Mouse (Mus musculus) lung, postnatal 0 days (tissue): ENCODE results near the gene Hist1h2ab. TPM values are rescaled to one million over a fixed set of nuclear protein-coding genes. Genes with fewer than 3 reads are reported as not detected.
"Not testable (repeated sequence)": the region's sequence is repeated elsewhere in the genome, so short reads cannot be mapped to it uniquely, and the experiment has no call there.

Experiments
- ATAC-seq: fragments of 200-750 bp; cut with Nextera tagmentation; 2 replicates; pipeline ENCODE4 v1.8.0; 2017; ENCODE audit warnings: moderate library complexity
- DNase-seq: peaks from one replicate; pipeline ENCODE4 v3.0.0-alpha.2; 2016; ENCODE audit warnings: low spot score
- H3K27ac ChIP-seq: fragments of 300-500 bp; sonication (generic); 2 replicates; pipeline ENCODE4 v1.5.1; 2014; ENCODE audit warnings: antibody characterized with exemption, mild to moderate bottlenecking, low read length, mixed read lengths
- H3K27me3 ChIP-seq: fragments of 300-500 bp; sonication (generic); replicated peaks from 2 replicates; pipeline ENCODE4 v1.6.1; 2014; ENCODE audit warnings: low read length, mixed read lengths; ENCODE audit not compliant: insufficient read depth
- H3K36me3 ChIP-seq: fragments of 300-500 bp; sonication (generic); 2 replicates; pipeline ENCODE4 v1.6.1; 2014; ENCODE audit warnings: low read length, mixed read lengths; ENCODE audit not compliant: insufficient read depth
- H3K4me1 ChIP-seq: fragments of 300-500 bp; sonication (generic); 2 replicates; pipeline ENCODE4 v1.6.1; 2014; ENCODE audit warnings: antibody characterized with exemption, low read depth, low read length, mixed read lengths; ENCODE audit not compliant: insufficient read depth
- H3K4me2 ChIP-seq: fragments of 300-500 bp; sonication (generic); replicated peaks from 2 replicates; pipeline ENCODE4 v1.6.1; 2014; ENCODE audit warnings: low read depth, mild to moderate bottlenecking, low read length, moderate library complexity, mixed read lengths
- H3K4me3 ChIP-seq: fragments of 300-500 bp; sonication (generic); 2 replicates; pipeline ENCODE4 v1.5.1; 2014; ENCODE audit warnings: low read depth, low read length
- H3K9ac ChIP-seq: fragments of 300-500 bp; sonication (generic); replicated peaks from 2 replicates; pipeline ENCODE4 v1.6.1; 2014; ENCODE audit warnings: low read depth, mild to moderate bottlenecking
- H3K9me3 ChIP-seq: fragments of 300-500 bp; sonication (generic); 2 replicates; pipeline ENCODE4 v1.6.1; 2016; ENCODE audit warnings: low read length, mixed read lengths
- CTCF ChIP-seq: IDR thresholded peaks from 2 replicates; pipeline ENCODE4 v1.5.1; 2016; ENCODE audit warnings: antibody characterized with exemption, mild to moderate bottlenecking
- EP300 ChIP-seq: IDR thresholded peaks from 2 replicates; pipeline ENCODE4 v1.6.1; 2016; ENCODE audit warnings: antibody characterized with exemption, mild to moderate bottlenecking, control low read depth
- WGBS: fragments of 180-500 bp; shearing (Covaris S2); extraction: QIAGEN DNeasy Blood & Tissue Kit; methylation state at CpG from one replicate; pipeline ENCODE4 v1.1.7; 2014; 5-methylcytosine and 5-hydroxymethylcytosine counted together
- polyA plus RNA-seq: library from polyadenylated mRNA; unstranded; fragments of >200 nt; fragmentation: Nextera tagmentation; extraction: Ambion mirVana; gene quantifications from 2 replicates; pipeline ENCODE4 v1.2.1, GENCODE M21; 2015

The Hist1h2ab gene
- polyA plus RNA-seq, 1 experiment from 2014 or later: 5.3 TPM

- H3K36me3 ChIP-seq: no peaks in the 10 kb centered on the region
- no peaks in the 10 kb centered on the region for H3K9me3 ChIP-seq
- no peaks in the 10 kb centered on the region for H3K4me1 ChIP-seq
- no peak overlapping the region for H3K27ac ChIP-seq
- no peak overlapping the region for H3K4me3 ChIP-seq
- H3K27me3 ChIP-seq: no peaks in the 10 kb centered on the region
- DNase-seq: no peak
- ATAC-seq: no peak
- no peak overlapping the region for H3K9ac ChIP-seq
- TF ChIP-seq CTCF (no peak), EP300 (no peak)
- 61% methylated on average over 4 of the region's 4 CpGs for WGBS
- H3K4me2 ChIP-seq: no peak overlapping the region
Observed at GRCm38 (mm10) chr13:23708654-23709053, 42.3 kb upstream of the Hist1h2ab start.

GRCm38 (mm10) chr13:23709714-23710373 is 41.1 kb upstream of the Hist1h2ab start:
- Histone ChIP-seq H3K4me1 (no peaks in the 10 kb centered on the region), H3K27ac (peak overlapping the region; percentile 85), H3K27me3 (no peaks in the 10 kb centered on the region), H3K4me2 (peak overlapping the region; percentile 81), H3K4me3 (peak overlapping the region; percentile 69), H3K9me3 (no peaks in the 10 kb centered on the region), H3K36me3 (no peaks in the 10 kb centered on the region), H3K9ac (peak overlapping the region; percentile 68)
- WGBS: 29% methylated on average over 15 of the region's 15 CpGs
- peak; percentile 36 for ATAC-seq
- DNase-seq: peak; percentile 52
- TF ChIP-seq CTCF (peak; percentile 3; the same call in 1 of the 2 replicates), EP300 (no peak)

GRCm38 (mm10) chr13:23710374-23711089 is 40.4 kb upstream of the Hist1h2ab start, which contains the start of gene Hfe:
TSS of gene Hfe (minus strand) at chr13:23710854.
- WGBS: 3% methylated on average over 17 of the region's 17 CpGs
- DNase-seq: peak; percentile 80
- H3K27ac ChIP-seq: peak within 1 kb of the TSS; percentile 85
- peak within 1 kb of the TSS; percentile 81 for H3K4me2 ChIP-seq
- H3K4me1 ChIP-seq: no peaks in the 10 kb centered on the region
- peak; percentile 86 for ATAC-seq
- H3K36me3 ChIP-seq: no peaks in the 10 kb centered on the region
- H3K4me3 ChIP-seq: peak within 1 kb of the TSS; percentile 69
- H3K9ac ChIP-seq: peak within 1 kb of the TSS; percentile 68
- TF ChIP-seq EP300 (no peak), CTCF (no peak)
- no peaks in the 10 kb centered on the region for H3K9me3 ChIP-seq
- no peaks in the 10 kb centered on the region for H3K27me3 ChIP-seq

- TF ChIP-seq CTCF (no peak), EP300 (no peak)
- no peaks in the 10 kb centered on the region for H3K4me1 ChIP-seq
- H3K36me3 ChIP-seq: no peaks in the 10 kb centered on the region
- no peaks in the 10 kb centered on the region for H3K9me3 ChIP-seq
- no peak overlapping the region for H3K4me2 ChIP-seq
- H3K27ac ChIP-seq: no peak overlapping the region
- no peak overlapping the region for H3K9ac ChIP-seq
- H3K4me3 ChIP-seq: no peak overlapping the region
- no peaks in the 10 kb centered on the region for H3K27me3 ChIP-seq
- DNase-seq (no peak), ATAC-seq (no peak)
- WGBS: 84% methylated on average over 5 of the region's 5 CpGs
Observed at GRCm38 (mm10) chr13:23716261-23717042, 34.5 kb upstream of the Hist1h2ab start.

GRCm38 (mm10) chr13:23717176-23717575 is 33.8 kb upstream of the Hist1h2ab start:
- TF ChIP-seq CTCF (no peak), EP300 (no peak)
- 51% methylated on average over 11 of the region's 11 CpGs for WGBS
- Histone ChIP-seq H3K27ac (no peak overlapping the region), H3K4me2 (no peak overlapping the region), H3K9ac (no peak overlapping the region), H3K36me3 (no peaks in the 10 kb centered on the region), H3K4me3 (no peak overlapping the region), H3K27me3 (no peaks in the 10 kb centered on the region), H3K4me1 (no peaks in the 10 kb centered on the region), H3K9me3 (no peaks in the 10 kb centered on the region)
- DNase-seq: no peak
- no peak for ATAC-seq

DNA sequence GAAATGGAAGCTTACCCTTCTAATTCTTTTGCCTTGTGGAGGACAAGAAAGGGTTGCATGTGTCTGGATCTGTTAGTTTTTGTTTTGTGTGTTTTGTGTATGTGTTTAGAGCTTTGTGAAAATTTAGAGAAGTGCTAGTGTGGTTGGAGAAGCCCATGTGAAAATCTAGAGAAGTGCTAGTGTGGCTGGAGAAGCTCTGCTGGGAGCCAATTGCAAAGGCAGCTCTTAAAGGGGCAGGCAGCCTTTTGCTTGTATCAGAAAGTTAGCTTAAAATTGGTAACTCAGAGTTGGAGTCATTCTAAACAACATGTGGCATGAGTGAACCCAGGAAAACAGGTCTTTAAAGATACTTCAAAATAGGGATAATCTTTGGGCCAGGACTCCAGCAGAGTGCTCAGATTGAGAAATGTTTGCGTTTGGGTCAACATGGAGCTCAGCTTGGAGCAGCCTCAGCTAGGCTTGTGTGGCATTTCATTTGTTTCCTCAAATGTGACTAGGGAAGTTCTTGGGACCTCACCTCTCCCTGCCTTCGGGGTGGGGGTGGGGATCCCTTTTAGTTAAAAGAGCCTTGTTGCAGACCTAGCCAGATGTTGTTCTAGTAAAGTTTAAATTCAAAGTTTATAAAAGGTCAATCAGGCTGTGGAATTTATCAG is 33.2 kb upstream of the Hist1h2ab start:
- not testable (repeated sequence) for ATAC-seq, H3K9me3 ChIP-seq, DNase-seq, H3K9ac ChIP-seq, H3K4me3 ChIP-seq, H3K36me3 ChIP-seq, H3K27me3 ChIP-seq, H3K4me1 ChIP-seq, H3K27ac ChIP-seq, H3K4me2 ChIP-seq
- WGBS: 18% methylated on average over 2 of the region's 2 CpGs
